Mouse (Mus musculus) hindbrain, embryonic 11.5 days (tissue): Measurements from ENCODE around the gene Zfp750. TPM values are rescaled to one million over a fixed set of nuclear protein-coding genes. Genes with fewer than 3 reads are reported as not detected.

Experiments used
- ATAC-seq: fragments of 200-750 bp; cut with Nextera tagmentation; 2 replicates; pipeline ENCODE4 v1.8.0; 2017; ENCODE audit warnings: mild to moderate bottlenecking, moderate TSS enrichment, moderate library complexity; ENCODE audit not compliant: low FRiP score
- DNase-seq: peaks from one replicate; pipeline ENCODE4 v3.0.0-alpha.2; 2015; ENCODE audit warnings: low spot score
- H3K27ac ChIP-seq: fragments of 300-500 bp; sonication (generic); 2 replicates; pipeline ENCODE4 v1.5.1; 2014; ENCODE audit warnings: mild to moderate bottlenecking, low read depth, low read length
- H3K27me3 ChIP-seq: fragments of 300-500 bp; sonication (generic); 2 replicates; pipeline ENCODE4 v1.6.1; 2014; ENCODE audit warnings: mild to moderate bottlenecking, low read length, moderate library complexity, mixed read lengths; ENCODE audit not compliant: control insufficient read depth, insufficient read depth
- H3K36me3 ChIP-seq: fragments of 300-500 bp; sonication (generic); 2 replicates; pipeline ENCODE4 v1.6.1; 2014; ENCODE audit warnings: mild to moderate bottlenecking, low read length, moderate library complexity, mixed read lengths; ENCODE audit not compliant: control insufficient read depth, insufficient read depth
- H3K4me1 ChIP-seq: fragments of 300-500 bp; sonication (generic); replicated peaks from 2 replicates; pipeline ENCODE4 v1.6.1; 2014; ENCODE audit warnings: low read length, mixed read lengths; ENCODE audit not compliant: control insufficient read depth, insufficient read depth
- H3K4me2 ChIP-seq: fragments of 300-500 bp; sonication (generic); replicated peaks from 2 replicates; pipeline ENCODE4 v1.6.1; 2014; ENCODE audit warnings: mild to moderate bottlenecking, low read depth, low read length
- H3K4me3 ChIP-seq: fragments of 300-500 bp; sonication (generic); 2 replicates; pipeline ENCODE4 v1.5.1; 2014; ENCODE audit warnings: low read depth, low read length
- H3K9ac ChIP-seq: fragments of 300-500 bp; sonication (generic); 2 replicates; pipeline ENCODE4 v1.6.1; 2014; ENCODE audit warnings: low read depth, low read length
- H3K9me3 ChIP-seq: fragments of 300-500 bp; sonication (generic); 2 replicates; pipeline ENCODE4 v1.6.1; 2016; ENCODE audit warnings: low read length; ENCODE audit not compliant: control insufficient read depth
- WGBS: fragments of 180-500 bp; shearing (Covaris S2); extraction: QIAGEN DNeasy Blood & Tissue Kit; methylation state at CpG from one replicate; pipeline ENCODE4 v1.1.7; 2014; 5-methylcytosine and 5-hydroxymethylcytosine counted together
- polyA plus RNA-seq: library from polyadenylated mRNA; unstranded; fragments of >200 nt; fragmentation: Nextera tagmentation; extraction: Ambion mirVana; gene quantifications from 2 replicates; pipeline ENCODE4 v1.2.1, GENCODE M21; 2014

Gene Zfp750
- polyA plus RNA-seq, 1 experiment from 2014 or later = 0.79 TPM

GRCm38 (mm10) chr11:121519703-121520102 lies 570 bp upstream of the Zfp750 start:
- H3K4me2 ChIP-seq = no peak overlapping the region
- 90% methylated on average over 7 of the region's 7 CpGs for WGBS
- no peaks in the 10 kb centered on the region for H3K27me3 ChIP-seq
- no peak for DNase-seq
- H3K9me3 ChIP-seq = no peaks in the 10 kb centered on the region
- no peak for ATAC-seq
- H3K27ac ChIP-seq = no peak overlapping the region
- no peaks in the 10 kb centered on the region for H3K4me1 ChIP-seq
- H3K9ac ChIP-seq = no peak overlapping the region
- no peak overlapping the region for H3K4me3 ChIP-seq
- H3K36me3 ChIP-seq = no peaks in the 10 kb centered on the region

DNA sequence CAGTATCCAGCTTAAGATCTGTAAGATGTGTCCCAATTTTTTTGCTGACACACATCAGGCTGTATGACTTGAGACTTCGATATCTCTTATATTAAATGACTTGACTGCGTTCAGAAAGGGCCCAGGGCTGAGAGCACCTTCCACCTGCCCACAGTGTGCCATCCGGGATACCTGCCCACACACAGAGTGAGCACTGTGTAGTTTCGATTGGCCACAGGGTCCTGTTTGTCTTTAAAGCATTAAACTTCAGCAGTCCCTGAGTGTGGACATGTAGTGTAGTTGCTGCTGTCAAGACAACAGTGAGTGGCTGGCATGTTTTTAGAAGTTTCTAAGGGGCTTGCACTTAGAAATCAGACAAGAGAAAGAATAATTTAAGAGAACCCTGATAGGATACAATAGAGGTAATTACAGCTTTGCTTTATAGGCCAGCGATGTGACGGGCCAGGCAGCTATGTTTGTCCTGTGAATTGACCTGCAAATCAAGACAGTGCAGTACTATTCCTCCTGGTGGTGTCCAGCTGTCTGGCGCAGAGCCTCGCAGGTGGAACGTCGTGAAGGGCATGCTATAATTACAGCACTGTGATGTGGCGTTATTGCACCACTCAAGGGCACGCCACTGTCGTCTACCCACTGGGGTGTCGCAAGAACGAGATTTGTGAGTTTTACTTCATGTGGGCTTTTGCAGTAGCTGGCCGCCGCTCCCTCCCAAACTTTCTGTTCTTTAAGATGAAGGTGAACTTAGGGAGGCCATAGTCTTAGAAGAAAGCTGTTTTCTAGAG lies 1.3 kb downstream of the Zfp750 start:
- no peaks in the 10 kb centered on the region for H3K4me1 ChIP-seq
- DNase-seq = no peak

DNA sequence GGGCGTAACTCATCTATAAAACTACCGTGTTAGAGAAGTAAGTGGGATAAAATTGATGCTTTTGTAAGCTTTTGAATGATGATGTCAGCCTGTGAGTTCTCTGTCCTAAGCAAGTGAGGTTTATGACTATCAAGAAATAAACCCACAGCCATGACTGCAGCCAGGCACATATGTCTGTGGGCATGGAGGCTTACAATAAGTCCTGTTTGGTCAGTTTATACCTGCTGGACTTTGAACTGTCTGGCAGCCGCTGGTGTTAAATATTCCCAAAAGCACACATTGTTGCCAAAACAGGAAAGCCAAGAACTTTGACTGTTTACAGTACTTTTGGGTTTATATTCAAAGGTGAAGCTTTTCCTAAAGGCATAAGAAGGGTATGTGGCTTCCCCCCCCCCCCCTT lies 2.2 kb downstream of the Zfp750 start:
- Histone ChIP-seq H3K9ac (no peak overlapping the region), H3K27ac (no peak overlapping the region), H3K4me3 (no peak overlapping the region), H3K36me3 (no peaks in the 10 kb centered on the region), H3K9me3 (no peaks in the 10 kb centered on the region), H3K27me3 (no peaks in the 10 kb centered on the region), H3K4me1 (no peaks in the 10 kb centered on the region), H3K4me2 (no peak overlapping the region)
- ATAC-seq (no peak), DNase-seq (no peak)
- WGBS = 97% methylated on average over 3 of the region's 3 CpGs

More for the DNA sequence above, 1.3 kb downstream of the Zfp750 start:
- H3K27ac ChIP-seq = no peak overlapping the region
- ATAC-seq = no peak
- H3K36me3 ChIP-seq = no peaks in the 10 kb centered on the region
- H3K9me3 ChIP-seq = no peaks in the 10 kb centered on the region
- H3K27me3 ChIP-seq = no peaks in the 10 kb centered on the region
- 89% methylated on average over 17 of the region's 17 CpGs for WGBS
- no peak overlapping the region for H3K4me2 ChIP-seq
- H3K9ac ChIP-seq = no peak overlapping the region
- H3K4me3 ChIP-seq = no peak overlapping the region

DNA sequence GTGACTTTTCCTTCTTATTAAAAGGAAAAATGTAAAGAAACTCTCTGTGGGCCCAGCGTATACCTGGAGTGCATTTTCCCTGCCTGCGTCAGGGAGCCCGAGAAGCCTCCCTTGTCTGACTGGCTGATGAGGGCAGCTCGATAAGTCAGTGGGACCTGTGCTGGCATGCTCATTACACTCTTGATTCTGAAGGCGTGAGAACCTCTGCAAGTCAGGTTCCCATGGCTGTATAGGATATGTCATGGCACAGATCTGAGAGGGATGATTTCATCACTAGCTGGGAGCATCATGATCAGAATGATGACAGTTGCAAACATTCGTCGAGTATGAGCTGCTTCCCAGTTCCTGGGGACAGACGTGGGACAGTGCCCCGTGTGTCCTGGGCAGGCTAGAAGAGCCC lies 3.1 kb downstream of the Zfp750 start:
- H3K9me3 ChIP-seq = no peaks in the 10 kb centered on the region
- H3K36me3 ChIP-seq = no peaks in the 10 kb centered on the region
- WGBS = 90% methylated on average over 9 of the region's 9 CpGs
- H3K27ac ChIP-seq = no peak overlapping the region
- ATAC-seq (no peak), DNase-seq (no peak)
- H3K4me2 ChIP-seq = no peak overlapping the region
- H3K4me3 ChIP-seq = no peak overlapping the region
- no peaks in the 10 kb centered on the region for H3K27me3 ChIP-seq
- H3K4me1 ChIP-seq = no peaks in the 10 kb centered on the region
- no peak overlapping the region for H3K9ac ChIP-seq

DNA sequence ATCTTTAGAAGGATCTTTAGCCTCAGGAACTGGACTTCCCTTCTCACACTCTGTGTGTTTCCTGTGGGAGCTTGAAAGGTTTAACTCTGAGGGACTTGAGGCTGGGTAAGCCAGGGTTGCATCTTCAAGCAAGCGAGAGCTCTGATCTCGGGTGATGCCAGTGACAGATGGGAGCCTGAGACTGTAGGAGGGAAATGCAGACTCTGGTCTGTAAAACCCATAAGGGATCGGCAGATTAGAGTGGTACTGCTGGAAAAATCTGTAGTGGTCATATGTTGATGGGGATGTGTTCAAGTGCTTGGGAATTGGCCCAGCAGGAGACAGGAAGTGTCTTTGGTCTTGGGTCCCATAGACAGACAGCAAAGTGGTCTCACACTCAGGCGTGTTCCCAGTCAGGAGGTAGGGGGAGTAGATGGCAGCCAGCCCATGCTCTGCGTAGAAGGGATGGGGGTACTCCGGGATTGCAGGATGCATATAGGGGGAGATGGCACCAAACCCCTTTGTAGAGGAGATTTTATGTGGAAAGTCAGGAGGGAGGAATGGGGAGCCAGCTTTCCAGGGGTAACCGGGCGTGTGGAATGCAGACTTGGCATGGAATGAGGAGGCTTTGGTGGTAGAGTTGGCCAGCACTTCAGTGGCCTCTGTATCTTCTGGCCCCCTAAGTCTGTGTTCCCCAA lies 6.1 kb downstream of the Zfp750 start:
- no peak overlapping the region for H3K4me3 ChIP-seq
- no peaks in the 10 kb centered on the region for H3K27me3 ChIP-seq
- 93% methylated on average over 8 of the region's 8 CpGs for WGBS
- ATAC-seq = no peak
- H3K9ac ChIP-seq = no peak overlapping the region
- H3K4me2 ChIP-seq = no peak overlapping the region
- no peak for DNase-seq
- H3K4me1 ChIP-seq = no peaks in the 10 kb centered on the region
- H3K36me3 ChIP-seq = no peaks in the 10 kb centered on the region
- no peaks in the 10 kb centered on the region for H3K9me3 ChIP-seq
- H3K27ac ChIP-seq = no peak overlapping the region

GRCm38 (mm10) chr11:121510512-121511246 lies 8.5 kb downstream of the Zfp750 start:
- ATAC-seq (no peak), DNase-seq (no peak)
- H3K27me3 ChIP-seq = no peaks in the 10 kb centered on the region
- no peak overlapping the region for H3K9ac ChIP-seq
- WGBS = 77% methylated on average over 9 of the region's 9 CpGs
- H3K4me3 ChIP-seq = no peak overlapping the region
- H3K27ac ChIP-seq = no peak overlapping the region
- H3K9me3 ChIP-seq = no peaks in the 10 kb centered on the region
- H3K4me1 ChIP-seq = no peaks in the 10 kb centered on the region
- H3K4me2 ChIP-seq = no peak overlapping the region
- H3K36me3 ChIP-seq = no peaks in the 10 kb centered on the region

GRCm38 (mm10) chr11:121508478-121508877 lies 10.7 kb downstream of the Zfp750 start:
- Histone ChIP-seq H3K27me3 (no peaks in the 10 kb centered on the region), H3K36me3 (no peaks in the 10 kb centered on the region), H3K4me2 (no peak overlapping the region), H3K4me1 (no peaks in the 10 kb centered on the region), H3K4me3 (no peak overlapping the region), H3K9me3 (no peaks in the 10 kb centered on the region), H3K9ac (no peak overlapping the region), H3K27ac (no peak overlapping the region)
- WGBS = 94% methylated on average over 4 of the region's 4 CpGs
- DNase-seq = no peak
- ATAC-seq = no peak

- Histone ChIP-seq H3K27me3 (no peaks in the 10 kb centered on the region), H3K9me3 (no peaks in the 10 kb centered on the region), H3K9ac (no peak overlapping the region), H3K4me1 (no peaks in the 10 kb centered on the region), H3K27ac (no peak overlapping the region), H3K36me3 (0 out of 2 replicates have a peak, but pooled peaks cover 2% of the 10 kb centered on the region), H3K4me2 (no peak overlapping the region), H3K4me3 (no peak overlapping the region)
- DNase-seq = no peak
- WGBS = 86% methylated on average over 4 of the region's 4 CpGs
- no peak for ATAC-seq
These were observed 16.9 kb downstream of the Zfp750 start for GRCm38 (mm10) chr11:121502000-121502860.
